In genomic region chr15:95574661-95575060, GRCm38 (mm10) we compare ENCODE assay signal across 8 mouse cellular contexts. TPM values are rescaled to one million over a fixed set of nuclear protein-coding genes. Genes with fewer than 3 reads are reported as not detected.
DNase-seq lines count a peak whose midpoint lies in the region; ATAC-seq lines count a peak whose summit lies in the region.

No protein-coding gene starts in this region.

- DNase-seq in intestine, embryonic 14.5 days (ENCODE audit: low spot score), result peak; percentile 73
- peak; percentile 66 for DNase-seq in adrenal gland, postnatal 10 days
- DNase-seq in embryo, embryonic 11.5 days (ENCODE audit: low read depth, low spot score), result peak; percentile 52
- DNase-seq in left cerebral cortex, postnatal 14 days (ENCODE audit: low spot score in 2 of 2), result peak; percentile 74 to 85
- DNase-seq in neural tube, embryonic 10.5 days (ENCODE audit: extremely low spot score, low spot score), result peak; percentile 66
- no peak for DNase-seq in B cell, adult 2 months

- H3K9ac ChIP-seq in intestine, embryonic 14.5 days (ENCODE audit: low read length), result no peak overlapping the region
- no peak overlapping the region for H3K9ac ChIP-seq in intestine, embryonic 15.5 days
- no peak overlapping the region for H3K9ac ChIP-seq in hindbrain, embryonic 12.5 days

- no peaks in the 10 kb centered on the region for H3K27me3 ChIP-seq in intestine, embryonic 14.5 days (replicated peaks; ENCODE audit: control insufficient read depth, insufficient read depth, low read length)
- H3K27me3 ChIP-seq in intestine, embryonic 15.5 days (replicated peaks), result no peaks in the 10 kb centered on the region
- H3K27me3 ChIP-seq in hindbrain, embryonic 12.5 days, result 0 out of 2 replicates have a peak, but pooled peaks cover 11% of the 10 kb centered on the region

- H3K4me1 ChIP-seq in intestine, embryonic 14.5 days (replicated peaks; ENCODE audit: control insufficient read depth, insufficient read depth, low read length), result no peaks in the 10 kb centered on the region
- no peaks in the 10 kb centered on the region for H3K4me1 ChIP-seq in intestine, embryonic 15.5 days (replicated peaks)
- H3K4me1 ChIP-seq in hindbrain, embryonic 12.5 days, result no peaks in the 10 kb centered on the region

- WGBS in intestine, embryonic 14.5 days, result 14% methylated on average over 5 of the region's 5 CpGs
- WGBS in intestine, embryonic 15.5 days, result 15% methylated on average over 5 of the region's 5 CpGs
- WGBS in hindbrain, embryonic 12.5 days, result 19% methylated on average over 5 of the region's 5 CpGs

- no peak overlapping the region for H3K27ac ChIP-seq in intestine, embryonic 14.5 days (ENCODE audit: low read depth)
- H3K27ac ChIP-seq in intestine, embryonic 15.5 days, result no peak overlapping the region
- H3K27ac ChIP-seq in hindbrain, embryonic 12.5 days, result no peak overlapping the region

- intact Hi-C loops in left cerebral cortex, postnatal 14 days (cut with DNase I), result loop anchor here (2.0 to 10.0 kb wide), 4 partner anchors 47 to 852 kb away; partner anchors contain the start of gene Nell2

- no peak overlapping the region for H3K4me2 ChIP-seq in intestine, embryonic 14.5 days (ENCODE audit: low read length)
- no peak overlapping the region for H3K4me2 ChIP-seq in intestine, embryonic 15.5 days (replicated peaks)
- no peak overlapping the region for H3K4me2 ChIP-seq in hindbrain, embryonic 12.5 days (replicated peaks)

- no peaks in the 10 kb centered on the region for H3K9me3 ChIP-seq in intestine, embryonic 14.5 days (ENCODE audit: control insufficient read depth, low read length)
- no peaks in the 10 kb centered on the region for H3K9me3 ChIP-seq in intestine, embryonic 15.5 days
- no peaks in the 10 kb centered on the region for H3K9me3 ChIP-seq in hindbrain, embryonic 12.5 days (replicated peaks)

- no peak overlapping the region for H3K4me3 ChIP-seq in intestine, embryonic 14.5 days (ENCODE audit: low read depth, low read length)
- H3K4me3 ChIP-seq in intestine, embryonic 15.5 days (replicated peaks), result no peak overlapping the region
- H3K4me3 ChIP-seq in hindbrain, embryonic 12.5 days, result no peak overlapping the region

- 0 out of 2 replicates have a peak, but pooled peaks have one; percentile 36 for ATAC-seq in intestine, embryonic 14.5 days (replicated peaks; ENCODE audit: low FRiP score, low TSS enrichment, low read depth)
- no peak for ATAC-seq in intestine, embryonic 15.5 days
- ATAC-seq in hindbrain, embryonic 12.5 days (ENCODE audit: low FRiP score), result 0 out of 2 replicates have a peak, but pooled peaks have one; percentile 40

- no peaks in the 10 kb centered on the region for H3K36me3 ChIP-seq in intestine, embryonic 14.5 days (ENCODE audit: control insufficient read depth, insufficient read depth, low read length)
- H3K36me3 ChIP-seq in intestine, embryonic 15.5 days, result no peaks in the 10 kb centered on the region
- no peaks in the 10 kb centered on the region for H3K36me3 ChIP-seq in hindbrain, embryonic 12.5 days

RNA-seq across cellular contexts. Expression of gene Nell2, which starts 46.3 kb away (rescaled TPM):
- polyA plus RNA-seq in intestine, embryonic 14.5 days (2014; fragmentation: Nextera tagmentation; extraction: Ambion mirVana), result 21.0 and 24.5 TPM in 2 replicates
- polyA plus RNA-seq in intestine, embryonic 15.5 days (2015; fragmentation: Nextera tagmentation; extraction: Ambion mirVana), result 11.8 and 13.7 TPM in 2 replicates
- 1 to 10 TPM; 2.0 to 3.0 TPM for total RNA-seq in adrenal gland, postnatal 10 days (2021)
- polyA plus RNA-seq in hindbrain, embryonic 12.5 days (2016; fragmentation: Nextera tagmentation; extraction: Ambion mirVana), result 115 and 119 TPM in 2 replicates
- 100 to 1,000 TPM; 581 to 600 TPM for total RNA-seq in left cerebral cortex, postnatal 14 days (2021)

Comparison
In these comparisons a context has a peak if more than half of its experiments do, and no peak if none do; other contexts are left out.
1. DNase-seq: peak in intestine, embryonic 14.5 days (single experiment), adrenal gland, postnatal 10 days (single experiment), embryo, embryonic 11.5 days (single experiment), left cerebral cortex, postnatal 14 days (2 of 2) and neural tube, embryonic 10.5 days (single experiment); none in B cell, adult 2 months (0 of 2).